Mouse (Mus musculus): ENCODE data around the gene Denr. TPM values are rescaled to one million over a fixed set of nuclear protein-coding genes. Genes with fewer than 3 reads are reported as not detected.

Denr gene
- 153 and 156 TPM in 2 replicates for polyA plus RNA-seq (2014; fragmentation: Nextera tagmentation; extraction: Ambion mirVana)

DNA sequence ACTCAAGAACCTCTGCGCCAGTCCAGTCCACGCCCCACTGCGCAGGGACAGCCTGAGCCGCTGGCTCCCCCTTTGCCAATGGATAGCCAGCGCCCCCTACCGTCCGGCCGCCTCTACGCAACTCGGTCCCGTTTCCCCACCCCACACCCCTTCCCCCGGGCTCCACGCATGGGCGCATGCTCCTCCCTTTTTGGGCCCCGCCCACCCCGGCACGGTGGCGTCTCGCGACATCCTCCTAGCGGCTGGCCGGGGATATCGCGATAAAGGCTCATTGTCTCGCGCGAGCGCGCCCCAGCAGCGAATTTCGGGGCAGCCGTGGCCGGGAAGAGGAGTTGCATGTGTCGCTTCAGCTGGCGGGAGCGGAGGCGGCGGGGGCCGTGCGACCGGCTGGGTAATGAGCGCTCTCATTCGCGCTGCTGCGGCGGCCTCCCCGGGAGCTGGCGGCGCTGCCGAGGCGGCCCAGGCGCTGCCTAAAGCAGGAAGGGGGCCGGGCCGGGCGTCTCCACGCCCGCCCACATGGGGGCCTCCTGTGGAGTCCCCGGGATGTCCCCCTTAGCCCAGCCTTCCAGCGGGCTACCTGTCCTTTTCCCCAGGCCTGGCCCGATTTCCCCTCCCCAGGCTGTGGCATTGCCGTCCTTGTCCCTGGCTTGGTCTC is at the start of gene Denr:
Denr (plus strand) TSS at position 200 of the 655 bp plus-strand sequence.
- Histone ChIP-seq H3K9ac (ENCODE audit: low read depth, low read length) (peak within 1 kb of the TSS; percentile 99), H3K27ac (ENCODE audit: low read depth, low read length) (peak within 1 kb of the TSS; percentile 75), H3K9me3 (ENCODE audit: control insufficient read depth, low read length) (no peaks in the 10 kb centered on the region), H3K4me2 (peak within 1 kb of the TSS; percentile 82), H3K36me3 (ENCODE audit: control insufficient read depth, insufficient read depth, low read length) (peaks cover 22% of the 10 kb centered on the region), H3K27me3 (replicated peaks; ENCODE audit: control insufficient read depth, insufficient read depth, low read length) (no peaks in the 10 kb centered on the region), H3K4me1 (replicated peaks; ENCODE audit: control insufficient read depth, insufficient read depth, low read length) (peaks cover 13% of the 10 kb centered on the region), H3K4me3 (ENCODE audit: low read depth, low read length) (peak within 1 kb of the TSS; percentile 97)
- ATAC-seq (replicated peaks; ENCODE audit: low FRiP score) (peak; percentile 95), DNase-seq (ENCODE audit: low spot score) (peak; percentile 100)
- under 1% methylated on average over 60 of the region's 61 CpGs for WGBS

DNA sequence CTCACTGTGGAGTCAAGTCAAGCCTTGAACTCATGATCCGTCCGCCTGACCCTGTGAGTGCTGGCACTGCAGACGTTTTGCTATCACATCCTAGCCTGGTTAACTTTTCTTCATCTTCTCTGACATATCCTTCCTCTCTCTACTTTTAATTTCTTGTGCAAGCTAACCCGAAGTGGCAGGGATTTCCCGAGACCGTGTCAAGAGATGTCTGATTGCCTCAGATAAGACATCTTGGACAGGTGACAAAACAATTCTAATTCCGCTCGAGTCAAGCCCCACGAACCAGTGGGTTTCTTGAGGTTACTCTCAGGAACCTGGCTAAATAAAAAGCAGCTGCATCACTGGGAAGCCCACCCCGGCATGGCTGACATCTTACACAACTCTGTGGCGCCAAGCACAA is 48.2 kb upstream of the Denr start:
- H3K27ac ChIP-seq (ENCODE audit: low read depth, low read length), result no peak overlapping the region
- H3K9me3 ChIP-seq (ENCODE audit: control insufficient read depth, low read length), result no peaks in the 10 kb centered on the region
- WGBS, result 60% methylated on average over 11 of the region's 11 CpGs

DNA sequence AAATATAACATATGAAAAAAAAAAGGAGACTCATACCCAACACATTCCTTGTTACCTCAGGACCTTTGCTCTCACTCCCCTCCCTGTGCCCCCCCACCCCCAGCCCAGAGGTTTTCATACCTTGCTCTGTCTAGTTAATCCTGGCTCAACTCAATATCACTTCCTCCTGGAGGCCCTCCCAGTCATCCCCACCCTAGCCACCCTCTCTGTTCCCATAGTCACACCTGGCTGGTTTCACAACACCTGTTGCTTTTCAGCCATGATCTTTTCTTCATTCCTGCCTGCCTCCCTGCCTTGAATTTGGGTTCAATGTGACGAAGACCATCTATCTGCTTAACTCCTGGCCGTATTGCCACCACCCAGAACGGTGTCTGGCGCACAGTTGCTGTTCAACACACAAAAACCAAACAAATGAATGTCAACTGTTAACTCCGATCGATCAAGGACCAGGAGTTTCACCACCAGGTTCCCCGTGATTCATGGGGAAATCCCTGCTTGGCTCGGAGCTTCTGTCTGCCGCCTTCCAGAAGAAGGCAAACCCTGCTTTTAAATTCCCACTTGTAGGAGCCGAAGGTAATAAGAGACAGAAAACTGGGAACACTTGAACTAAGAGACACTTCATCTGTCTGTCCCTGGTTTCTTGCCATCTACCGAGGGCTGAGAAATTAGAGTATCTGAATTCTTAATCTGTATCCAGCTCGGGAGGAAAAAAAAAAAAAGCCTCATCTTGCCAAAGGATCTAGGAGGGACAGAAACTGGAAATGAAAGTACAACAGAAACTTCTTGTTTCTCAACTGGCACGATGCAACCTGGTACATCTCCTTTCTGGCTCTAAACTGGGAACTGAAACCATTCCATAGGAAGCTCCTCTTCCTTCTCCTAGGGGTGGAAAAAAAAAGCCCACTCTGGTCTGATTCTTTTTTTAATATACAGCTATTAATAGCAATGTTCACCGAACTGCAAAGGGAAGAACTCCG is 44.3 kb upstream of the Denr start:
- Histone ChIP-seq H3K9me3 (ENCODE audit: control insufficient read depth, low read length) (no peaks in the 10 kb centered on the region), H3K4me1 (replicated peaks; ENCODE audit: control insufficient read depth, insufficient read depth, low read length) (no peaks in the 10 kb centered on the region), H3K27me3 (replicated peaks; ENCODE audit: control insufficient read depth, insufficient read depth, low read length) (no peaks in the 10 kb centered on the region), H3K4me3 (ENCODE audit: low read depth, low read length) (no peak overlapping the region), H3K27ac (ENCODE audit: low read depth, low read length) (no peak overlapping the region), H3K36me3 (ENCODE audit: control insufficient read depth, insufficient read depth, low read length) (no peaks in the 10 kb centered on the region), H3K9ac (ENCODE audit: low read depth, low read length) (no peak overlapping the region), H3K4me2 (no peak overlapping the region)
- WGBS, result 72% methylated on average over 15 of the region's 15 CpGs
- no peak for ATAC-seq (replicated peaks; ENCODE audit: low FRiP score)
- DNase-seq (ENCODE audit: low spot score), result no peak

More for the DNA sequence above, 48.2 kb upstream of the Denr start:
- no peaks in the 10 kb centered on the region for H3K36me3 ChIP-seq (ENCODE audit: control insufficient read depth, insufficient read depth, low read length)
- ATAC-seq (replicated peaks; ENCODE audit: low FRiP score) (no peak), DNase-seq (ENCODE audit: low spot score) (no peak)
- no peak overlapping the region for H3K4me3 ChIP-seq (ENCODE audit: low read depth, low read length)
- H3K9ac ChIP-seq (ENCODE audit: low read depth, low read length), result no peak overlapping the region
- no peak overlapping the region for H3K4me2 ChIP-seq
- H3K4me1 ChIP-seq (replicated peaks; ENCODE audit: control insufficient read depth, insufficient read depth, low read length), result no peaks in the 10 kb centered on the region
- H3K27me3 ChIP-seq (replicated peaks; ENCODE audit: control insufficient read depth, insufficient read depth, low read length), result no peaks in the 10 kb centered on the region

DNA sequence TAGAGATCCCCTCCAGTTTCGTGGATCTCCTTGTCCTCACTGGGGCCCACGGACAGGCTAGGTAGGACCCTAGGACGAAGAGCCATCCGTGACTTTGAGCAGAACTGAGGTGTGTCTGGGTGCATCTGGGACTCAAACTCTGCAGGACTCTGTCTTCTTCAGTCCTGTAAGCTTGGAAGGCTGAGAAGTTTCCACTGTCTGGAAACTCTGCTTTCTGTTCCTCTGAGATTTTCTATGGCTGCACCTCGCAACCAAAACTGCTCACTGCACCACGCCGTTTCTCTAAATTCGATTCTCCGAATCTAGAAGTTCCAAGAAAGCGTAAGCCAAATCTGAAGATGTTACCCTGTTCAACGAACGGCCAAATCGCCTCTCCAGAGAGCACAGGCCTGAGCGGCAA is 43.0 kb upstream of the Denr start:
- DNase-seq (ENCODE audit: low spot score), result no peak
- Histone ChIP-seq H3K27ac (ENCODE audit: low read depth, low read length) (no peak overlapping the region), H3K9me3 (ENCODE audit: control insufficient read depth, low read length) (no peaks in the 10 kb centered on the region), H3K4me2 (no peak overlapping the region), H3K36me3 (ENCODE audit: control insufficient read depth, insufficient read depth, low read length) (no peaks in the 10 kb centered on the region), H3K9ac (ENCODE audit: low read depth, low read length) (no peak overlapping the region), H3K4me3 (ENCODE audit: low read depth, low read length) (no peak overlapping the region), H3K4me1 (replicated peaks; ENCODE audit: control insufficient read depth, insufficient read depth, low read length) (no peaks in the 10 kb centered on the region), H3K27me3 (replicated peaks; ENCODE audit: control insufficient read depth, insufficient read depth, low read length) (no peaks in the 10 kb centered on the region)
- no peak for ATAC-seq (replicated peaks; ENCODE audit: low FRiP score)
- WGBS, result 83% methylated on average over 14 of the region's 14 CpGs

DNA sequence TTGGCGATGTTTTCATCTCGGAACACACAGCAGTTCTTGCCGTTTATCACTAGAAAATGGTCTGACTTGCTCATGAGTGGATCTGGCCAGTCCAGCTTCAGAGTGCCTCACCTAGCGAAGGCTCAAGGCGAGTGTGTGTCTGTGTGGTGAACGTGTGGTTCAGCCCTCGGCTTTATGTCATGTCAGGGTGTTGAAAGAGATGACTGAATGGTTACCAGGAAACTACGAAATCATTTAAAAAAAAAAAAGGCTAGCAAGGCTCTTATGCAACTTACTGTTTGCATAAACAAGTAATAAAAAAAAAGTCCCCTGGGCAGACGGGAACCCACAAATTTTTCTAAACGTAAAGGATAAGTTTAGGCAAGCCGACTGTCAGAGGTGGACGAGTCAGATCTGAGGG is 41.6 kb upstream of the Denr start, which contains the start of gene Hcar2:
Hcar2 (minus strand) TSS at position 135 of the 400 bp plus-strand sequence.
- Histone ChIP-seq H3K27ac (ENCODE audit: low read depth, low read length) (no peak within 1 kb of the TSS), H3K4me1 (replicated peaks; ENCODE audit: control insufficient read depth, insufficient read depth, low read length) (no peaks in the 10 kb centered on the region), H3K27me3 (replicated peaks; ENCODE audit: control insufficient read depth, insufficient read depth, low read length) (no peaks in the 10 kb centered on the region), H3K9me3 (ENCODE audit: control insufficient read depth, low read length) (no peaks in the 10 kb centered on the region), H3K36me3 (ENCODE audit: control insufficient read depth, insufficient read depth, low read length) (no peaks in the 10 kb centered on the region), H3K9ac (ENCODE audit: low read depth, low read length) (no peak within 1 kb of the TSS), H3K4me3 (ENCODE audit: low read depth, low read length) (no peak within 1 kb of the TSS), H3K4me2 (no peak within 1 kb of the TSS)
- ATAC-seq (replicated peaks; ENCODE audit: low FRiP score), result no peak
- WGBS, result 77% methylated on average over 12 of the region's 12 CpGs
- DNase-seq (ENCODE audit: low spot score), result no peak

DNA sequence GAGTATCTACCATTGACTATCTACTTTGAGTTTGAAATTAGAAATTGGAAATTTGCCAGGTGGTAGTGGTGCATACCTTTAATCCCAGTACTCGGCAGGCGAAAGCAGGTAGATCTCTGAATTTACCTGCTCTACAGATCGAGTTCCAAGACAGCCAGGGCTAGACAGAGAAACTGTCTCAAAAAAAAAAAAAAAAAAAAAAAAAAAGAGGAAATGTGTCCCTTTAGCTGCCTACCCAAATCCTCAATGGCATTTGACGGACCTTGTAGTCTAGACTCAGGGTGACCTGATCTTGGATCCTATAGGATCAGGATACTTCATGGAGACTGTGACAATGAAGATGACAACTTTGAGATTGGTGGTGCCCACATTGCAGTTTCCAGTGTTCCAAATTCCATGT is 40.5 kb upstream of the Denr start:
- no peak overlapping the region for H3K27ac ChIP-seq (ENCODE audit: low read depth, low read length)
- H3K36me3 ChIP-seq (ENCODE audit: control insufficient read depth, insufficient read depth, low read length), result no peaks in the 10 kb centered on the region
- WGBS, result 81% methylated on average over 4 of the region's 4 CpGs
- no peaks in the 10 kb centered on the region for H3K4me1 ChIP-seq (replicated peaks; ENCODE audit: control insufficient read depth, insufficient read depth, low read length)
- H3K4me2 ChIP-seq, result no peak overlapping the region
- H3K4me3 ChIP-seq (ENCODE audit: low read depth, low read length), result no peak overlapping the region
- no peak for DNase-seq (ENCODE audit: low spot score)
- no peak for ATAC-seq (replicated peaks; ENCODE audit: low FRiP score)
- H3K9ac ChIP-seq (ENCODE audit: low read depth, low read length), result no peak overlapping the region
- no peaks in the 10 kb centered on the region for H3K9me3 ChIP-seq (ENCODE audit: control insufficient read depth, low read length)
- no peaks in the 10 kb centered on the region for H3K27me3 ChIP-seq (replicated peaks; ENCODE audit: control insufficient read depth, insufficient read depth, low read length)

DNA sequence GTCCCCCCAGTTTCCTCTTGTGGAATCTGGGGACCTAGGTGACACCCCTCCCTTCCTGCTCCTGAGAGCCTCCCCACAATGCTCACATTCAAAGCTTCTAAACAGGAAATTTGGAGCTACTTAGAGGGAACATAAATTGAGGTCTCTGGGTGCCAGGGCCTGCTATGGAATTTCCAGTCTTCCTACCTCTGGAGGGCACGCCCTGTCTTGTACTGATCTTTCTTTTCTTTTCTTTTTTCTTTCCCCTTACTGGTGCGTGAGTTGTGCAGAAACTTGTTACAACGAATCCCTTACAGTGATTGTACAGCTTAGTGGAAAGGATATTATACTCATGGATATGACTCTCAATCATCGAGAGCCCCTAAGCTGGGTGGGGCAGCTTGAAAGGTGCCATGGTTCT is 37.4 kb upstream of the Denr start:
- H3K4me1 ChIP-seq (replicated peaks; ENCODE audit: control insufficient read depth, insufficient read depth, low read length), result no peaks in the 10 kb centered on the region
- H3K27me3 ChIP-seq (replicated peaks; ENCODE audit: control insufficient read depth, insufficient read depth, low read length), result no peaks in the 10 kb centered on the region
- no peak overlapping the region for H3K4me3 ChIP-seq (ENCODE audit: low read depth, low read length)
- DNase-seq (ENCODE audit: low spot score), result no peak
- ATAC-seq (replicated peaks; ENCODE audit: low FRiP score), result no peak
- WGBS, result 86% methylated on average over 4 of the region's 4 CpGs
- no peak overlapping the region for H3K27ac ChIP-seq (ENCODE audit: low read depth, low read length)
- H3K9ac ChIP-seq (ENCODE audit: low read depth, low read length), result no peak overlapping the region
- H3K4me2 ChIP-seq, result no peak overlapping the region
- H3K9me3 ChIP-seq (ENCODE audit: control insufficient read depth, low read length), result no peaks in the 10 kb centered on the region
- H3K36me3 ChIP-seq (ENCODE audit: control insufficient read depth, insufficient read depth, low read length), result no peaks in the 10 kb centered on the region

DNA sequence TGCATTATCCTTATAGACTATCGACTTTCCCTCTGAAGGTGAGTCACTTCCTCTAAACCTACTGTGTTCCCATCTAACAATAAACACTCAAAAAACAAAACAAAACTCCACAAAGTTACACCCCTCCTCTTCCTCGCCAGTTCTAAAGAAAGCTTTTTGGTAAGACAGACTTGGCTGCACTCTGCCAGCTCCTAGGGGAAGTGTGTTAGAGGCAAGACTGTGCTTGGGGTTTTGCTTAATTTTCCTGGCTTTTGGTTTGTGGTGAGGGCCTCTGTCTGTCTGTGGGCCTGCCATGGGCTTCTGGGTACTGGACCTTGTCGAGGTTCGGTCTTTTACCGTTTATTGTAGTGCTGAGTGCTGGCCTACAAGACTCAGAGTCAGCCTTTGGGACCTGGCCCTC is 32.8 kb upstream of the Denr start:
- Histone ChIP-seq H3K27me3 (replicated peaks; ENCODE audit: control insufficient read depth, insufficient read depth, low read length) (no peaks in the 10 kb centered on the region), H3K9ac (ENCODE audit: low read depth, low read length) (no peak overlapping the region), H3K36me3 (ENCODE audit: control insufficient read depth, insufficient read depth, low read length) (no peaks in the 10 kb centered on the region), H3K27ac (ENCODE audit: low read depth, low read length) (no peak overlapping the region), H3K4me2 (no peak overlapping the region), H3K4me1 (replicated peaks; ENCODE audit: control insufficient read depth, insufficient read depth, low read length) (no peaks in the 10 kb centered on the region), H3K4me3 (ENCODE audit: low read depth, low read length) (no peak overlapping the region), H3K9me3 (ENCODE audit: control insufficient read depth, low read length) (no peaks in the 10 kb centered on the region)
- 70% methylated on average over 5 of the region's 5 CpGs for WGBS
- ATAC-seq (replicated peaks; ENCODE audit: low FRiP score) (no peak), DNase-seq (ENCODE audit: low spot score) (no peak)
